Mouse (Mus musculus) forebrain, embryonic 12.5 days (tissue): ENCODE measurements around the gene Tmem132e. TPM values are rescaled to one million over a fixed set of nuclear protein-coding genes. Genes with fewer than 3 reads are reported as not detected.
A peak's percentile ranks its signal among the peaks of the same experiment; 100 is the strongest.

Experiments
- ATAC-seq: fragments of 200-750 bp; cut with Nextera tagmentation; 2 replicates; pipeline ENCODE4 v1.8.0; 2017; ENCODE audit warnings: moderate TSS enrichment; ENCODE audit not compliant: low FRiP score
- H3K27ac ChIP-seq: fragments of 300-500 bp; sonication (generic); 2 replicates; pipeline ENCODE4 v1.5.1; 2016; ENCODE audit warnings: mild to moderate bottlenecking
- H3K27me3 ChIP-seq: fragments of 300-500 bp; sonication (generic); 2 replicates; pipeline ENCODE4 v1.6.1; 2016; ENCODE audit warnings: mild to moderate bottlenecking
- H3K36me3 ChIP-seq: fragments of 300-500 bp; sonication (generic); replicated peaks from 2 replicates; pipeline ENCODE4 v1.6.1; 2016; ENCODE audit warnings: mild to moderate bottlenecking
- H3K4me1 ChIP-seq: fragments of 300-500 bp; sonication (generic); 2 replicates; pipeline ENCODE4 v1.6.1; 2016
- H3K4me2 ChIP-seq: fragments of 300-500 bp; sonication (generic); 2 replicates; pipeline ENCODE4 v1.6.1; 2016; ENCODE audit warnings: mild to moderate bottlenecking, moderate library complexity
- H3K4me3 ChIP-seq: fragments of 300-500 bp; sonication (generic); replicated peaks from 2 replicates; pipeline ENCODE4 v1.5.1; 2016; ENCODE audit warnings: mild to moderate bottlenecking
- H3K9ac ChIP-seq: fragments of 300-500 bp; sonication (generic); 2 replicates; pipeline ENCODE4 v1.6.1; 2016; ENCODE audit warnings: mild to moderate bottlenecking
- H3K9me3 ChIP-seq: fragments of 300-500 bp; sonication (generic); 2 replicates; pipeline ENCODE4 v1.6.1; 2016
- WGBS: fragments of 180-500 bp; shearing (Covaris S2); methylation state at CpG from one replicate; pipeline ENCODE4 v1.1.7; 2016; 5-methylcytosine and 5-hydroxymethylcytosine counted together
- polyA plus RNA-seq: library from polyadenylated mRNA; unstranded; fragments of >200 nt; fragmentation: Nextera tagmentation; extraction: Ambion mirVana; gene quantifications from 2 replicates; pipeline ENCODE4 v1.2.1, GENCODE M21; 2016

Gene Tmem132e
- polyA plus RNA-seq, 1 experiment from 2014 or later: 0.88 TPM

DNA sequence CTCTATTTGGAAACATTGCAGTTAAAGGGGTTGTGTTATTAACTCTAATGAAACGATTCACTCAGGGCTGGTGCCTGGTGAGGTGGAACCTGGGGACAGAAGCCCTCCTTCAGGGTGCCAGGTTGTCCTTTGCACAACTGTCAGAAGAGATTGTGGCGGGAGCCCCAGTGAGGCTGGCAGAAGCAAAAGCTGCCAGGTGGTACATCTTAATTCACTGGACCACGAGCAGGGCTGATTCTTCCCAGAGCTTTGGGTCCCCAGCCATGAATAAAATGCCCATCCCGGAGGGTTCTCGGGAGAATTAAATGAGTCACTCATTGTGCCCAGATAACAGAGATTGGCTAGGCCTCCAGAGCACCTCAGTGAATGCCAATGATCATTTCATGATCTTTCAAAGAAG lies 63.8 kb downstream of the Tmem132e start:
- Histone ChIP-seq H3K9me3 (no peaks in the 10 kb centered on the region), H3K4me3 (no peak overlapping the region), H3K4me1 (0 out of 2 replicates have a peak, but pooled peaks cover 11% of the 10 kb centered on the region), H3K4me2 (no peak overlapping the region), H3K27ac (no peak overlapping the region), H3K9ac (no peak overlapping the region), H3K27me3 (0 out of 2 replicates have a peak, but pooled peaks cover 4% of the 10 kb centered on the region), H3K36me3 (no peaks in the 10 kb centered on the region)
- 55% methylated on average over 5 of the region's 5 CpGs for whole genome bisulfite sequencing
- ATAC-seq: no peak

DNA sequence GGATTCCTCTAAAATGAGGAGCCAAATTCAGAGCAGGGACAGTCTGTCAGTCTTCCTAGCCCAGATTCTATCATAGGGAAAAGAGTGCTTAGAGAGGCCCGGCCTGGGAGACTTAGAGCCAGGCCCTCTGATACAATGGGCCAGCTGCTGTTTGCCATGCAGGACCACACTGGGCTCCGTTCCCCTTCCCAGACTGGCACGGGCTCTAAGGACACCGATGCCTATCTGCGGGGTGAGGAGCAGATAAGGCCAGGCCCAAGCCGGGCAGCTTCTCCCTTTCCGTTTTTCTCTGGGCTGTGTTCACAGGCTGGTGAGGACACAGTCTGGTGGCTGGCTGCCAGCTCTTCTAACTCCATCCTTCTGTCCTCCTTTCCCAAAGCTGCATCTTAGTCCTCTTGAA lies 64.5 kb downstream of the Tmem132e start:
- no peak for ATAC-seq
- Histone ChIP-seq H3K36me3 (no peaks in the 10 kb centered on the region), H3K27ac (no peak overlapping the region), H3K4me3 (no peak overlapping the region), H3K4me2 (no peak overlapping the region), H3K4me1 (0 out of 2 replicates have a peak, but pooled peaks cover 11% of the 10 kb centered on the region), H3K27me3 (0 out of 2 replicates have a peak, but pooled peaks cover 4% of the 10 kb centered on the region), H3K9me3 (no peaks in the 10 kb centered on the region), H3K9ac (no peak overlapping the region)
- 63% methylated on average over 7 of the region's 7 CpGs for WGBS

DNA sequence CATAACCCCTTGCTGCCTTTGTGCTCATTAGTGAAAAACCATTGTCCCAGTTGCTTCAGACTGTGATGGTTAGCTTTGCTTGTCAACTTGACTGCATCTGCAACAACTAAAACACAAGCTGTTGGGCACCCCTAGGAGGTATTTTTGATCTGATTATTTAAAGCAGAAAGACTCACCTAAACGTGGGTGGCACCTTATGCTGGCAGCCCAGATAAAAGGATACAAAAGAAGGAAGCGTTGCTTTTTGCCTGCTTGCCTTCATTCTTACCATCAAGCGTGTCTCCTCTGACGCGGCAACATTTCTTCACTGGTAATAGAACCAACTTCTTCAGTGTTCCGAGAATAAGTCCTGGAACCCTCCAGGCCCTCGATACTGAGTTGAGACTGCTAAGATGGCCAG lies 72.6 kb downstream of the Tmem132e start:
- Histone ChIP-seq H3K27ac (0 out of 2 replicates have a peak overlapping the region, but pooled peaks have one; percentile 8), H3K27me3 (no peaks in the 10 kb centered on the region), H3K9me3 (no peaks in the 10 kb centered on the region), H3K4me3 (no peak overlapping the region), H3K9ac (no peak overlapping the region), H3K4me2 (no peak overlapping the region), H3K4me1 (no peaks in the 10 kb centered on the region), H3K36me3 (no peaks in the 10 kb centered on the region)
- no peak for ATAC-seq
- 80% methylated on average over 7 of the region's 7 CpGs for WGBS

DNA sequence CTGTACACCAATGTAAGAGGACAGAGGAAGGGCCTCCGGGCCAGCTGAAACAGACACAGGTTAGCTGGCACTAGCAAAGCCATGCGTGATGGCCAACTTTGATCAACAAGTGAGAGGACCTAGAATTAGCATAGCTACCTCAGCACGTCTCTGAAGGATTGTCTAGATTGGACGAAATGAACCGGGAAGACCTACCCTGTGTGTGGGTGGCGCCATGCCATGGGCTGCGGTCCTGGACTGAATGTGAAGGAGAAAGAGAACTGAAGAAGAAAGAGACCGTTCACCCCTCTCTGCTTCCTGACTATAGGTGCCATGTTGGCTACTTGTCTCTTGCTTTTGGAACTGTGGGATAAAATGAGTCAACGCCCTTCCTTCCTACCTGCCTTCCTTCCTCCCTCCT lies 76.8 kb downstream of the Tmem132e start:
- H3K27me3 ChIP-seq: peaks cover 7% of the 10 kb centered on the region
- H3K36me3 ChIP-seq: no peaks in the 10 kb centered on the region
- no peak overlapping the region for H3K4me3 ChIP-seq
- no peak overlapping the region for H3K9ac ChIP-seq
- H3K4me2 ChIP-seq: no peak overlapping the region
- H3K9me3 ChIP-seq: no peaks in the 10 kb centered on the region
- no peaks in the 10 kb centered on the region for H3K4me1 ChIP-seq
- no peak overlapping the region for H3K27ac ChIP-seq
- whole genome bisulfite sequencing: 88% methylated on average over 9 of the region's 9 CpGs
- no peak for ATAC-seq

DNA sequence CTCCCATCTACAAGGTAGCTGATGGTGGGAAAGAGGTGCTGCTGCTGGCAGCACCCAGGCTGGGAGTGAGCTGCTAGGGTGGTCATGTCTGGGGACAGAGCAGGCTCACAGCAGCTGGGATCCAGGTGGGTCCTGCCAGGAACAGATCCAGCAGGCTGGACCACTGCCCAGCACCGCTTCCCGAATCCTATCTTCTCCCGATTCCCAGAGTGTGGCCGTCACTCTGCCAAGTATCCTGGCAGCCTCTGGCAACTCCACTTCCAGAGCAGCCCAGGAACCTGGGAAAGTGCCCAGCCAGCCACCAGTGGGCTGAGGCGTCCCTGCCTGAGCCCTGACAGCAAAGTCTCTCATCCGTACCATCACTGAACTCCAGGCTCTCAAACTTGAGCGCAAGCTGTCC lies 78.5 kb downstream of the Tmem132e start:
- WGBS: 87% methylated on average over 7 of the region's 7 CpGs
- no peak overlapping the region for H3K4me3 ChIP-seq
- ATAC-seq: no peak
- peaks cover under 1% of the 10 kb centered on the region; the same call in 1 of the 2 replicates for H3K4me1 ChIP-seq
- peaks cover 16% of the 10 kb centered on the region for H3K27me3 ChIP-seq
- H3K9me3 ChIP-seq: no peaks in the 10 kb centered on the region
- no peaks in the 10 kb centered on the region for H3K36me3 ChIP-seq
- H3K9ac ChIP-seq: no peak overlapping the region
- H3K4me2 ChIP-seq: no peak overlapping the region
- no peak overlapping the region for H3K27ac ChIP-seq

DNA sequence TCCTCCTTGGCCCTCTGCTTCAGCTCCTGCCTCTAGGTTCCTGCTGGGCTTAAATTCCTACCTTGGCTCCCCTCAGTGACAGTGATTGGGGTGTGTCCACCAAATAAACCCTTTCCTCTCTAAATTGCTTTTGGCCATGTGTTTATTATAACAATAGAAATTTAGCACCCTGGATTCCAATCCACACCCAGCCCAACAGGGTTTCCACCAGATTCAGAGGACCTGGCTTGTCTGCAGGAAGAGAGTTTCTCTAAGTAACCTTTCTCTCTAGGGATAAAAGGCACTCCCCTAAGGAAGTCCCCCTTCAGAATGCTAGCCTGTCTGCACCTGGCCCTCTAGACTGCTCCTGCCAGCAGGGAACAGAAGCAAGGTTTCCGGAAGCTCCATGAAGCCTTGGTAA lies 82.4 kb downstream of the Tmem132e start:
- Histone ChIP-seq H3K4me1 (peaks cover 18% of the 10 kb centered on the region), H3K36me3 (no peaks in the 10 kb centered on the region), H3K27me3 (peaks cover 26% of the 10 kb centered on the region), H3K9ac (no peak overlapping the region), H3K4me2 (no peak overlapping the region), H3K9me3 (no peaks in the 10 kb centered on the region), H3K27ac (no peak overlapping the region), H3K4me3 (no peak overlapping the region)
- ATAC-seq: no peak
- WGBS: 86% methylated on average over 1 of the region's 1 CpGs

DNA sequence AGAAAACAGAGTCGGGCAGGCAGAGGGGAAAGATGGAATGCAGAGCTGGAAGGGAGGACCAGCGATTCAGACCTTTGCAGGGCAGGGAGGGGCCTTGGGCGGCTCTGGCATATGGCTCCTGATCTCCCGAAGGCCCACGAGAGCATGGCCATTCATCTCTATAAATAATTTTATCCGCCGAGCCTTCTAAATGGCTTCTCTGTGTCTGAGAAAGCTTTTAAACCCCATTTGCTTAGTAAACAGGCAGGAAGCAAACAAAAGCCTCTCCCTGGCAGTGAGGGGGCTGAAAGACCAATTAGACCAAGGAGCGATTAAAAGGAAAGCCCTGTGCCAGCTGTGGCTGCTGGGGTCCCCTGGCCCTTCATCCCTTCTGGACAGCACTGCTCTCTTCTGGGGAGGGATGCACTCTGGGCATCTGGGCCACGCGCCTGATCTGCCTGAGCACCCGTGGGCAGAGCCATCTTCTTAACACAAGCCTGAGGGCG lies 84.5 kb downstream of the Tmem132e start:
- Histone ChIP-seq H3K27me3 (peaks cover 33% of the 10 kb centered on the region), H3K27ac (peak overlapping the region; percentile 70), H3K4me2 (peak overlapping the region; percentile 24), H3K9me3 (no peaks in the 10 kb centered on the region), H3K4me3 (no peak overlapping the region), H3K36me3 (no peaks in the 10 kb centered on the region), H3K4me1 (peaks cover 20% of the 10 kb centered on the region), H3K9ac (no peak overlapping the region)
- WGBS: 16% methylated on average over 12 of the region's 12 CpGs
- ATAC-seq: peak; percentile 49; the same call in 1 of the 2 replicates

DNA sequence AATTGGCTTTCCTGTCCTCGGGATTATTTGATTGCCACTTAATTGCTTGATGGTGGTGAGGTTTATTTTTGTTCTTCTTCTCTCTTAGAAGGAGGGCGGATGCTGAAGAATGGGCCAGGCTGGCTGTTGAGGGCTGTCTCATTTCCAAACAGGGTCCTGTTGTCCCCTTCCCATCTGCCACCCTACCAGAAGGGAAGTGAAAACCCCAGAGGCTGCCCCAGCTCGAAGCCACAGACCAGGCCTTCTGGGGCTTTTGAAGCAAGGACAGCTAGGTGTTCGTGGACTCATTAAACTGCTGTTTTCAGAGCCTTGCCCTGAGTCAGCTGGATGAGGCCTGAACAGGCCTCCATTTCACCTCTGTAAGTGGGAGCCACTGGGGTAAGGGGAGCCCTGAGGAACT lies 87.4 kb downstream of the Tmem132e start:
- H3K4me1 ChIP-seq: peaks cover 26% of the 10 kb centered on the region
- no peak overlapping the region for H3K4me2 ChIP-seq
- peaks cover 23% of the 10 kb centered on the region for H3K27me3 ChIP-seq
- WGBS: 67% methylated on average over 4 of the region's 4 CpGs
- no peak overlapping the region for H3K27ac ChIP-seq
- H3K4me3 ChIP-seq: no peak overlapping the region
- H3K36me3 ChIP-seq: no peaks in the 10 kb centered on the region
- H3K9ac ChIP-seq: no peak overlapping the region
- ATAC-seq: no peak
- H3K9me3 ChIP-seq: no peaks in the 10 kb centered on the region

DNA sequence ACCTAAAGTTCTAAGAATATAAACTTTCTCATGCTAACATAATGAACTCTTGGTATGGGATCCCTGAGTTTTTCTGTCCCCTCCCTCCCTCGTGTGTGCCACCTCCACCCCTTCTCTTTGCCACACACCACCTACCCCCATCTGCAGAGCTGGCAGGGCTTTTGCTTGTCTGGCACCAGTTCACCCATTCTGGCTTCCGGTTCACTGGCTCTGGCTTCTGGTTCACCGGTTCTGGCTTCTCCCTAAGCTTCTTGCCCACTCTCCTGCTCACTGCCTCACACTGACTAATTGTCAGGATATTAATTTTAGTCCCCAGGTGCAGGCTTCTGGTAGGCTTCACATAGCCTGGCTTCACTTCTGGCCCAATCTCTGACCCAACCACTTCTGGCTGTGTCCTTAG lies 88.7 kb downstream of the Tmem132e start:
- Histone ChIP-seq H3K27me3 (peaks cover 17% of the 10 kb centered on the region; the same call in 1 of the 2 replicates), H3K27ac (no peak overlapping the region), H3K9ac (no peak overlapping the region), H3K4me3 (no peak overlapping the region), H3K36me3 (no peaks in the 10 kb centered on the region), H3K9me3 (no peaks in the 10 kb centered on the region), H3K4me2 (no peak overlapping the region), H3K4me1 (peaks cover 23% of the 10 kb centered on the region)
- 76% methylated on average over 3 of the region's 3 CpGs for WGBS
- ATAC-seq: no peak

DNA sequence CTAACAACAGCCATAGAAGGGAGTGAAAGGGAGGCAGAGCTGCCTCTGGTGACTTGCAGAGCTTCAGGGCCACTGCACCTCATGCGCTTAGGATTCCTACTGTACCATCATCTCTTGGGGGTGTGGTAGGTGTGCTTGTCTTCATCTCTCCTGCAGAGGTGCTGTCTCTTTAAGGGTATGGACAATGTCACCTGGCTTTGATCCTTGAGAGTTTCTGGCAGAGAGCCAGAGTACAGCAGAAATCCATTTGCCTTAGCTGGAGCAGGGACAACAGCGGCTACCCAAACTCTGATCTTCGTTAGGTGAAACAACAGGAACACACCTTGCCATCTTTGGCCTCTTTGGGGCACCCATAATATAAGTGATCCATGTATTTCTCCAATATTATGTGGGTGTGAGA lies 92.2 kb downstream of the Tmem132e start:
- ATAC-seq: no peak
- Histone ChIP-seq H3K4me2 (no peak overlapping the region), H3K27ac (no peak overlapping the region), H3K9me3 (no peaks in the 10 kb centered on the region), H3K27me3 (peaks cover 6% of the 10 kb centered on the region; the same call in 1 of the 2 replicates), H3K4me1 (peaks cover 8% of the 10 kb centered on the region; the same call in 1 of the 2 replicates), H3K36me3 (no peaks in the 10 kb centered on the region), H3K9ac (no peak overlapping the region), H3K4me3 (no peak overlapping the region)
- 78% methylated on average over 3 of the region's 3 CpGs for WGBS

DNA sequence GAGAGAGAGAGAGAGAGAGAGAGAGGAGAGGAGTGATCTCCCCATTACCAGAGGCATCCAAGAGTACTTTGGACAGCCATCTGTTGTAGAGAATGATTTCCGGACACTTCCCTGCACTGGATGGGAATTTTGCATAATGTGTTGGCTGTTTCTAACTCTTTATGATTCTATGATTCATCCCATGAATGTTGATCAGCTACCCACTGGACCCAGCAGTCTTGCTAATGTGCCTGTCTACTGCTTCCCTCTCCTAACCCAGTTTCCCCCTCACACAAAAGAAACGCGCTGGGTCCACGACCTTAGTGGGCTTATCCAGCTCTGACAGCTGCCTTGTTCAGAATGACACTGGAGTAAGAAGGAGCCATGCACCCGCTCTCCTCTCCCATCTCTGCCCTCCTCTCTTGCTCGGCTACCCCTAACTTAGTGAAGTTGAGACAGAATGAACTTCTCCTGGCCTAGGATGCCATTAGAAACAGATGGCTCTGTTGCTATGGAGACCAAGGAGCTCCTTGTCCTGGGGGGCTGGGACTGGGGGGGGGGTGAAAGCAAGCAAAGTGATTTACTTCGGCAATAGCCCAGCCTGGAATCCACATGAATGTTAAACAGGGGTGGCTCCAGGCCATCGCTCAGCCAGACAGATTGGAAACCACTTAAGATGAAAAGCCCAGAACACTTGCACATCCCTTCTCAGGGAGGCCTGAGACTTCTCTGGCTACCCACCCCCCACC lies 98.8 kb downstream of the Tmem132e start:
- no peaks in the 10 kb centered on the region for H3K36me3 ChIP-seq
- no peak overlapping the region for H3K9ac ChIP-seq
- no peak for ATAC-seq
- H3K27ac ChIP-seq: no peak overlapping the region
- no peaks in the 10 kb centered on the region for H3K9me3 ChIP-seq
- no peak overlapping the region for H3K4me2 ChIP-seq
- H3K4me3 ChIP-seq: no peak overlapping the region
- no peaks in the 10 kb centered on the region; the same call in 1 of the 2 replicates for H3K27me3 ChIP-seq
- 41% methylated on average over 8 of the region's 8 CpGs for WGBS
- H3K4me1 ChIP-seq: peaks cover 13% of the 10 kb centered on the region

DNA sequence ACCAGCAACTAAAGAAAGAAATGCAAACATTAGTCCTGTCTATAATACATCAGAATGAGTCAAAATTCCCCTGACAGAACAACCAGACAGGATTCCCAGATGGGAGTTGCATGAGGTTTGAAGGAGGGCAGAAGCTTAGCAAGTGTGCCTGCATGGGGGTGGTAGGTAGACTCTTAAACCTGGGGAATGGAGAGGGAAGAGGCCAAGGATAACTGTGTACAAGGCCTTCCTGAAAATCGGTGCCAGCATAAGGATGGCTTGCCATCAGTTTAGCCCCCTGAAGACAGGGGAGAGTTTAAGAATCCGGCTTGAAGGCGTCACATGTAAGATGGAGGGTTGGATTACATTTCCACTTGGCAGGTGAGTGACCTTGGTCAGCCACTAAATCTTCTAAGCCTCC lies 102.2 kb downstream of the Tmem132e start:
- no peaks in the 10 kb centered on the region for H3K9me3 ChIP-seq
- H3K36me3 ChIP-seq: no peaks in the 10 kb centered on the region
- peaks cover 13% of the 10 kb centered on the region for H3K4me1 ChIP-seq
- WGBS: 93% methylated on average over 3 of the region's 3 CpGs
- H3K27ac ChIP-seq: no peak overlapping the region
- no peak overlapping the region for H3K4me3 ChIP-seq
- H3K27me3 ChIP-seq: no peaks in the 10 kb centered on the region
- ATAC-seq: no peak
- H3K9ac ChIP-seq: no peak overlapping the region
- no peak overlapping the region for H3K4me2 ChIP-seq
